18 mouse cellular contexts compared by ENCODE assay signal in the genomic region with DNA sequence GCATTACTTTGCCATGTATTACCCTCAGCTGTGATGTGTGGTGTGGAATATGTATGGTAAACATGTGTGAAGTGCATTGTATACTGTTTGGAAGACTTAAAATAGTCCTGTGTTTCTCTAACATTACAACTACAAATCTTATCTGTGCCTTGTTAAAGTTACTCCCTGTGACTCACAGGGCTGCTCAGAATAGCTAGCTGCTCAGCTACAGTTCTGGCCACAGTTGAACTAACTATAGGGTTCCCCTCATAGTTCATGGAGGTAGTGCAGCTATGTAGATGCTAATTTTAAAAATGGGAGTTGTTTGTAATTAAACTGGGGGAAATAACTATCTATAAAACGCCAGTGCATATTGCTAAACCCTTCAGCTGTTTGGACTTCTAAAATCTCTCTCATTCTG.
"Had no signal": no experiment of that assay in that cellular context is flagged by ENCODE, and none has a peak within 500 bp of the region (broad histone marks: within the 10 kb centered on the region; RNA-seq: fewer than 3 reads in every experiment).

No protein-coding gene starts in this region.

- H3K9me3 ChIP-seq: midbrain, embryonic 10.5 days; midbrain, embryonic 12.5 days; neural tube, embryonic 13.5 days; neural tube, embryonic 15.5 days had no signal

- H3K27ac ChIP-seq: midbrain, embryonic 10.5 days; midbrain, embryonic 12.5 days; neural tube, embryonic 15.5 days had no signal

- H3K4me3 ChIP-seq: midbrain, embryonic 10.5 days; midbrain, embryonic 12.5 days; myocyte; neural tube, embryonic 13.5 days; neural tube, embryonic 15.5 days had no signal

- H3K4me2 ChIP-seq: lung, embryonic 14.5 days; midbrain, embryonic 12.5 days; neural tube, embryonic 13.5 days; neural tube, embryonic 15.5 days had no signal

- ATAC-seq: midbrain, embryonic 16.5 days had no signal

- H3K36me3 ChIP-seq: midbrain, embryonic 10.5 days; midbrain, embryonic 12.5 days; neural tube, embryonic 15.5 days had no signal

- H3K27me3 ChIP-seq: midbrain, embryonic 12.5 days; neural tube, embryonic 13.5 days; neural tube, embryonic 15.5 days had no signal

- H3K4me1 ChIP-seq: midbrain, embryonic 10.5 days; midbrain, embryonic 12.5 days; neural tube, embryonic 15.5 days had no signal

- H3K9ac ChIP-seq: lung, embryonic 14.5 days; midbrain, embryonic 12.5 days; neural tube, embryonic 13.5 days; neural tube, embryonic 15.5 days had no signal

- DNase-seq: lung, embryonic 14.5 days; lung, postnatal 10 days; lung, postnatal 4 days; midbrain, embryonic 14.5 days; retina, postnatal 1 day; right cerebral cortex, adult 18-20 months; right cerebral cortex, postnatal 25 days; right cerebral cortex, postnatal 4 days; spleen, adult 18-20 months; thymus, adult 18-20 months; thymus, postnatal 14 days; thymus, postnatal 36 days had no signal
